Mouse (Mus musculus) heart, adult 2 months (tissue): ENCODE results near the gene Zfp131. TPM values are rescaled to one million over a fixed set of nuclear protein-coding genes. Genes with fewer than 3 reads are reported as not detected.

Source experiments
- DNase-seq, 2 experiments: peaks; one replicate each; pipeline ENCODE4 v3.0.0; 2021
- H3K27ac ChIP-seq: fragments of 200-600 bp; 2 replicates; pipeline ENCODE4 v1.8.1; 2022
- H3K27me3 ChIP-seq: fragments of 200-500 bp; 2 replicates; pipeline ENCODE4 v1.6.1; 2012; ENCODE audit warnings: mild to moderate bottlenecking, low read length, inconsistent platforms, mixed read lengths; ENCODE audit not compliant: control insufficient read depth, insufficient read depth
- H3K36me3 ChIP-seq: fragments of 200-500 bp; 2 replicates; pipeline ENCODE4 v1.6.1; 2012; ENCODE audit warnings: low read length, inconsistent platforms; ENCODE audit not compliant: control insufficient read depth, insufficient read depth
- H3K4me1 ChIP-seq: fragments of 200-500 bp; 2 replicates; pipeline ENCODE4 v1.6.1; 2011; ENCODE audit warnings: low read length; ENCODE audit not compliant: control insufficient read depth, insufficient read depth
- H3K4me3 ChIP-seq: fragments of 200-600 bp; 2 replicates; pipeline ENCODE4 v1.8.1; 2022
- H3K79me2 ChIP-seq: fragments of 200-500 bp; replicated peaks from 2 replicates; pipeline ENCODE4 v1.6.1; 2012; ENCODE audit warnings: mild to moderate bottlenecking, inconsistent platforms, low read length, moderate library complexity, mixed read lengths; ENCODE audit not compliant: control insufficient read depth, insufficient read depth
- H3K9ac ChIP-seq: fragments of 200-500 bp; 2 replicates; pipeline ENCODE4 v1.6.1; 2012; ENCODE audit warnings: low read depth, mild to moderate bottlenecking, control low read depth, inconsistent platforms, low read length, mixed read lengths
- CTCF ChIP-seq: fragments of 200-600 bp; IDR thresholded peaks from 2 replicates; pipeline ENCODE4 v1.8.1; 2022; ENCODE audit warnings: antibody characterized with exemption, mild to moderate bottlenecking, moderate library complexity
- EP300 ChIP-seq: fragments of 200-500 bp; IDR thresholded peaks from 2 replicates; pipeline ENCODE4 v1.6.1; 2011; ENCODE audit warnings: low read depth, low read length, control low read depth; ENCODE audit not compliant: insufficient read depth
- POLR2A ChIP-seq: fragments of 200-500 bp; IDR thresholded peaks from 2 replicates; pipeline ENCODE4 v1.6.1; 2011; ENCODE audit warnings: mild to moderate bottlenecking, low read depth, low read length, control low read depth; ENCODE audit not compliant: insufficient read depth
- WGBS: fragments of 180-500 bp; shearing (Covaris S2); methylation state at CpG from one replicate; pipeline ENCODE4 v1.1.7; 2018; 5-methylcytosine and 5-hydroxymethylcytosine counted together
- intact Hi-C: fragments of 180-260 bp; cut with DNase I; formaldehyde crosslinking; loops from one replicate; pipeline ENCODE4 v1.15.1; 2025
- polyA plus RNA-seq: library from polyadenylated mRNA; depleted of rRNA; stranded (reverse); fragments of >200 nt; gene quantifications from 2 replicates; pipeline ENCODE4 v1.2.3, GENCODE M21; 2012
- total RNA-seq, 2 experiments: library from RNA; stranded (reverse); gene quantifications; 2 replicates each; pipeline ENCODE4 v1.2.3; 2021

Zfp131 gene
- total and polyA plus RNA-seq, 3 experiments = 5.0 to 18.7 (median 18.4) TPM

GRCm38 (mm10) chr13:119791580-119792135 lies 969 bp upstream of the Zfp131 start:
- peak in 1 of 2 experiments; percentile 3 for DNase-seq
- Histone ChIP-seq H3K79me2 (no peaks in the 10 kb centered on the region), H3K36me3 (peaks cover 17% of the 10 kb centered on the region), H3K27me3 (no peaks in the 10 kb centered on the region), H3K4me1 (peaks cover 2% of the 10 kb centered on the region), H3K4me3 (peak overlapping the region; percentile 81), H3K27ac (peak overlapping the region; percentile 99), H3K9ac (peak overlapping the region; percentile 81)
- intact Hi-C loops = loop anchor here (2.0 to 5.0 kb wide), 2 partner anchors 34 to 101 kb away; partner anchors contain the start of genes Hmgcs1 and Nim1k
- TF ChIP-seq CTCF (no peak), POLR2A (no peak), EP300 (no peak)
- WGBS = 4% methylated on average over 18 of the region's 18 CpGs

GRCm38 (mm10) chr13:119789851-119790717 lies 605 bp downstream of the Zfp131 start:
- Histone ChIP-seq H3K79me2 (no peaks in the 10 kb centered on the region), H3K9ac (peak overlapping the region; percentile 94), H3K36me3 (peaks cover 19% of the 10 kb centered on the region), H3K27ac (peak overlapping the region; percentile 99), H3K27me3 (no peaks in the 10 kb centered on the region), H3K4me1 (peaks cover 2% of the 10 kb centered on the region), H3K4me3 (peak overlapping the region; percentile 81)
- DNase-seq = peak; percentile 47 to 55
- TF ChIP-seq CTCF (no peak), POLR2A (no peak), EP300 (no peak)
- WGBS = under 1% methylated on average over 52 of the region's 66 CpGs
- intact Hi-C loops = loop anchor here (2.0 to 5.0 kb wide), 3 partner anchors 33 to 99 kb away; partner anchors contain the start of genes Hmgcs1 and Nim1k

GRCm38 (mm10) chr13:119783581-119783980 lies 7.1 kb downstream of the Zfp131 start:
- no peak for DNase-seq
- intact Hi-C loops = no loop called here
- no peaks in the 10 kb centered on the region; the same call in 1 of the 2 replicates for H3K4me1 ChIP-seq
- H3K4me3 ChIP-seq = no peak overlapping the region
- H3K27ac ChIP-seq = no peak overlapping the region
- H3K36me3 ChIP-seq = peaks cover 19% of the 10 kb centered on the region
- no peaks in the 10 kb centered on the region for H3K79me2 ChIP-seq
- H3K9ac ChIP-seq = no peak overlapping the region
- H3K27me3 ChIP-seq = no peaks in the 10 kb centered on the region
- WGBS = 85% methylated on average over 4 of the region's 4 CpGs
- TF ChIP-seq POLR2A = no peak
- no peak for TF ChIP-seq EP300
- no peak for TF ChIP-seq CTCF

- TF ChIP-seq POLR2A (no peak), EP300 (no peak), CTCF (no peak)
- Histone ChIP-seq H3K27me3 (no peaks in the 10 kb centered on the region), H3K36me3 (peaks cover 25% of the 10 kb centered on the region), H3K4me1 (peaks cover 3% of the 10 kb centered on the region), H3K79me2 (0 out of 2 replicates have a peak, but pooled peaks cover 3% of the 10 kb centered on the region), H3K9ac (no peak overlapping the region), H3K4me3 (no peak overlapping the region), H3K27ac (no peak overlapping the region)
- WGBS = 62% methylated on average over 6 of the region's 6 CpGs
- intact Hi-C loops = no loop called here
- DNase-seq = no peak
Measured at GRCm38 (mm10) chr13:119768541-119768940, 22.1 kb downstream of the Zfp131 start.

GRCm38 (mm10) chr13:119766480-119766879 lies 24.2 kb downstream of the Zfp131 start:
- H3K4me3 ChIP-seq = no peak overlapping the region
- 68% methylated on average over 7 of the region's 7 CpGs for WGBS
- H3K36me3 ChIP-seq = peaks cover 20% of the 10 kb centered on the region

More at GRCm38 (mm10) chr13:119766480-119766879, 24.2 kb downstream of the Zfp131 start:
- H3K9ac ChIP-seq = no peak overlapping the region
- no peak for TF ChIP-seq POLR2A
- 0 out of 2 replicates have a peak, but pooled peaks have one; percentile 21 for TF ChIP-seq EP300
- no peaks in the 10 kb centered on the region for H3K27me3 ChIP-seq
- peak in 1 of 2 experiments; percentile 18 for DNase-seq
- intact Hi-C loops = no loop called here
- peaks cover 3% of the 10 kb centered on the region for H3K4me1 ChIP-seq
- no peak overlapping the region for H3K27ac ChIP-seq
- 0 out of 2 replicates have a peak, but pooled peaks cover 3% of the 10 kb centered on the region for H3K79me2 ChIP-seq
